Mouse (Mus musculus): Measurements from ENCODE around the gene Ddx21. TPM values are rescaled to one million over a fixed set of nuclear protein-coding genes. Genes with fewer than 3 reads are reported as not detected.

Ddx21 gene
- polyA plus RNA-seq, 1 experiment, result 39.8 TPM

DNA sequence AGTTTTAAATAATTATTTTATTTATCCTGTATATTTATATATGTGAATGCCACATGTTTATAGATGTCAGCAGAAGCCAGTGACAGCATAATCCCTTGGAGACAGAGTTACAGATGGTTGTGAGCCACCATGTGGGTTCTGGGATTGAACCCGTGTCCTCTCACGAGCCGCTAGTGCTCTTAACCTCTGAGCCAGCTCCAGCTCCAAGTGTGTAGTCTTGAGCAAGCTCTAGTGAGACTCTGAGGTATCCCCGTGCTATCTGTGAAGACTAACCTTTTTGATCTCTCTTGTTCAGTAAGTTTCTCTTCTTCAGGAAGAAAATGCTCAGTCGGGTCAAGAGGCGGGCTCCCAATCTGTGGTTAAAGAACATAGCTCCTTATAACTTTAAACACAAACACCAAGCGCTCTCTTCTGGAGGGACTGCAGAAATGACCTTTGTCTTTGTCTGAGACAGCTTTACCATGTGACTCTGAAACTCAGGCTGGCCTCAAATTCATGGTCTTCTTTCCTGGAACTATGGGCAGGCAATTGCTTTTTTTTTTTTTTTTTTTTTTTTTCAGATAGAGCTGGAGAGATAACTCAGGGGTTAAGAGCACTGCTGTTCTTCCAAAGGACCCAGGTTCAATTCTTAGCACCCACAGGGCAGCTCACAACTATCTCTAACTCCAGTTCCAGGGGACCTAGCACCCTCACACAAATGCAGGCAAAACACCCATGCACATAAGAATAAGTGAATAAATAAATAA lies 31.8 kb downstream of the Ddx21 start:
- no peaks in the 10 kb centered on the region for H3K27me3 ChIP-seq (replicated peaks)
- peaks cover 11% of the 10 kb centered on the region for H3K4me1 ChIP-seq
- H3K9me3 ChIP-seq, result no peaks in the 10 kb centered on the region
- TF ChIP-seq FLI1 (IDR thresholded peaks at IDR 0.05; ENCODE audit: low read length), result no peak
- TF ChIP-seq GATA1 (IDR thresholded peaks at IDR 0.05; ENCODE audit: borderline replicate concordance, low read length), result no peak
- H3K36me3 ChIP-seq (replicated peaks; ENCODE audit: low read length), result peaks cover 84% of the 10 kb centered on the region
- no peak overlapping the region for H3K4me3 ChIP-seq (replicated peaks)

GRCm38 (mm10) chr10:62568861-62569260 lies 33.2 kb downstream of the Ddx21 start:
- TF ChIP-seq GATA1 (IDR thresholded peaks at IDR 0.05; ENCODE audit: borderline replicate concordance, low read length), result no peak
- no peak for TF ChIP-seq FLI1 (IDR thresholded peaks at IDR 0.05; ENCODE audit: low read length)
- Histone ChIP-seq H3K4me1 (peaks cover 4% of the 10 kb centered on the region; the same call in 1 of the 2 replicates), H3K36me3 (replicated peaks; ENCODE audit: low read length) (peaks cover 83% of the 10 kb centered on the region), H3K4me3 (replicated peaks) (no peak overlapping the region), H3K9me3 (no peaks in the 10 kb centered on the region), H3K27me3 (replicated peaks) (no peaks in the 10 kb centered on the region)

- Histone ChIP-seq H3K27me3 (replicated peaks) (no peaks in the 10 kb centered on the region), H3K4me3 (replicated peaks) (no peak overlapping the region), H3K4me1 (peaks cover 33% of the 10 kb centered on the region), H3K9me3 (no peaks in the 10 kb centered on the region), H3K36me3 (replicated peaks; ENCODE audit: low read length) (peaks cover 64% of the 10 kb centered on the region)
- TF ChIP-seq GATA1 (IDR thresholded peaks at IDR 0.05; ENCODE audit: borderline replicate concordance, low read length) (no peak), FLI1 (IDR thresholded peaks at IDR 0.05; ENCODE audit: low read length) (no peak)
Measured at GRCm38 (mm10) chr10:62557736-62558135, 44.3 kb downstream of the Ddx21 start.

GRCm38 (mm10) chr10:62556558-62556901 lies 45.6 kb downstream of the Ddx21 start:
- Histone ChIP-seq H3K4me1 (peaks cover 36% of the 10 kb centered on the region), H3K36me3 (replicated peaks; ENCODE audit: low read length) (peaks cover 52% of the 10 kb centered on the region), H3K4me3 (replicated peaks) (no peak overlapping the region), H3K9me3 (no peaks in the 10 kb centered on the region), H3K27me3 (replicated peaks) (no peaks in the 10 kb centered on the region)
- no peak for TF ChIP-seq GATA1 (IDR thresholded peaks at IDR 0.05; ENCODE audit: borderline replicate concordance, low read length)
- no peak for TF ChIP-seq FLI1 (IDR thresholded peaks at IDR 0.05; ENCODE audit: low read length)

DNA sequence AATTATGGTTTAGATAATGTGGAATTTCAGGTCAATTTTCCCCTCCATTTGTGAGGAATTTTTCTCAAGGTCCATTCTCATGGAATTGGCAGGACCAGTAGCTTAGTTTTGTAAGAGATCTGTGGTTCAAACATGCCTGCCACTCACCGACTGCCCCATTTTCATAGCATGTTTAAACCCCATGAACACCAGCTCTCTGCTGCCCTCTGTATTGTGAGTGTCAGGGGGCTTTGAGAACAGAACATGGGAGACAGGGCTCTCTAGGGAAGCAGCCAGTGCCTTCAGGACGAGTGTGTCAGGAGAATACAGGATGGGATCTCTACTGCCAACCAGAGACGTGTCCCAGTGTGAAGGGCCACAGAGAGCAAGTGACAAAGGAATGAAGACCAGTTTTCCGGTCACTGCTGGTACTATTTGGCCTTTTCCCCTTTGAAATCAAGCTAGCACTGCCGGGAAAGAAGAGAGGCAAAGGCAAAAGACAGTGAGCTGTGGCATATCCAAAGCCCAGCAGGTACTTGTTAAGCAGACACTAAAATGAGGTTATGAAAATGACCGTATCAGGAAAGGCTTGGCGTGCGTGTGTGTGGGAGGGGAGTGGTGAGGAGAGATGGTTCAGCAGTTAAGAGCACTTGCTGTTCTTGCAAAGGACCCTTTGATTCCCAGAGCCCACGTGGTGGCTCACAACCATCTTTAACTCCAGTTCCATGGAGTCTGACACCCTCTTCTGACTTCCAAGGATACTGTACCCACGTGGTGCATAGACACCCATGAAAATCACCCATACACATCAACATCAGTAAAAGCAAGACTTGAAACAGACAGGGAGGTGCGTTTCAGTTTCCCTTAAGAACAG lies 46.1 kb downstream of the Ddx21 start:
- no peak for TF ChIP-seq FLI1 (IDR thresholded peaks at IDR 0.05; ENCODE audit: low read length)
- TF ChIP-seq GATA1 (IDR thresholded peaks at IDR 0.05; ENCODE audit: borderline replicate concordance, low read length), result no peak

GRCm38 (mm10) chr10:62553611-62554091 lies 48.4 kb downstream of the Ddx21 start:
- Histone ChIP-seq H3K4me1 (peaks cover 56% of the 10 kb centered on the region), H3K36me3 (replicated peaks; ENCODE audit: low read length) (peaks cover 24% of the 10 kb centered on the region), H3K4me3 (replicated peaks) (peak overlapping the region; percentile 72), H3K27me3 (replicated peaks) (no peaks in the 10 kb centered on the region), H3K9me3 (no peaks in the 10 kb centered on the region)
- TF ChIP-seq GATA1 (IDR thresholded peaks at IDR 0.05; ENCODE audit: borderline replicate concordance, low read length) (no peak), FLI1 (IDR thresholded peaks at IDR 0.05; ENCODE audit: low read length) (no peak)

More for the DNA sequence above, 46.1 kb downstream of the Ddx21 start:
- Histone ChIP-seq H3K4me1 (peaks cover 37% of the 10 kb centered on the region), H3K9me3 (no peaks in the 10 kb centered on the region), H3K36me3 (replicated peaks; ENCODE audit: low read length) (peaks cover 47% of the 10 kb centered on the region), H3K27me3 (replicated peaks) (no peaks in the 10 kb centered on the region), H3K4me3 (replicated peaks) (peak overlapping the region; percentile 23)

DNA sequence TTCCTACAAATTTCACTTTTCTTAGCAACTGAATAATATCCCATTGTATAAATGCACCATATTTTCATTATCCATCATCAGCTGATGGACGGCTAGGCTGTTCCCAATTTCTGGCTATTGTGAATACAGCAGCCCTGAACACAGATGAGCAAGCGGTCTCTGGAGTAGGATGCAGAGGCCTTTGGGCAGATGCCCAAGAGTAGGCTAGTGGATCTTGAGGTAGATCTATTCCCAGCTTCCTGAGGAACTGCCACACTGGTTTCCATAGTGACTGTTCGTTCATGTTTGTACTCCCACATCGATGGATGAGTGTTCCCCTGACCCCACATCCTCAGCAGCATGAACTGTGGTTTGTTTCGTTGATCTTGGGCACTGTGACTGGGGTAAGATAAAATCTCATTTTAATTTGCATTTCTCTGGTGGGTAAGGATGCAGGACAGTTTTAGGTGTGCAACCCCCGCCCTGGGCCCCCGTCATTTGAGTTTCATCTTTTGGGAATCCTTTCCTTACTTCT lies 51.2 kb downstream of the Ddx21 start:
- H3K36me3 ChIP-seq (replicated peaks; ENCODE audit: low read length), result peaks cover 3% of the 10 kb centered on the region
- H3K4me3 ChIP-seq (replicated peaks), result no peak overlapping the region
- TF ChIP-seq GATA1 (IDR thresholded peaks at IDR 0.05; ENCODE audit: borderline replicate concordance, low read length), result no peak
- no peak for TF ChIP-seq FLI1 (IDR thresholded peaks at IDR 0.05; ENCODE audit: low read length)
- no peaks in the 10 kb centered on the region for H3K9me3 ChIP-seq
- no peaks in the 10 kb centered on the region for H3K27me3 ChIP-seq (replicated peaks)
- H3K4me1 ChIP-seq, result peaks cover 59% of the 10 kb centered on the region

GRCm38 (mm10) chr10:62549523-62550166 lies 52.4 kb downstream of the Ddx21 start:
- TF ChIP-seq GATA1 (IDR thresholded peaks at IDR 0.05; ENCODE audit: borderline replicate concordance, low read length) (no peak), FLI1 (IDR thresholded peaks at IDR 0.05; ENCODE audit: low read length) (no peak)
- Histone ChIP-seq H3K4me3 (replicated peaks) (peak overlapping the region; percentile 88), H3K27me3 (replicated peaks) (no peaks in the 10 kb centered on the region), H3K9me3 (no peaks in the 10 kb centered on the region), H3K4me1 (peaks cover 68% of the 10 kb centered on the region), H3K36me3 (replicated peaks; ENCODE audit: low read length) (no peaks in the 10 kb centered on the region)

GRCm38 (mm10) chr10:62546441-62546840 lies 55.6 kb downstream of the Ddx21 start:
- TF ChIP-seq GATA1 (IDR thresholded peaks at IDR 0.05; ENCODE audit: borderline replicate concordance, low read length) (no peak), FLI1 (IDR thresholded peaks at IDR 0.05; ENCODE audit: low read length) (no peak)
- H3K27me3 ChIP-seq (replicated peaks), result no peaks in the 10 kb centered on the region
- H3K9me3 ChIP-seq, result no peaks in the 10 kb centered on the region
- H3K36me3 ChIP-seq (replicated peaks; ENCODE audit: low read length), result no peaks in the 10 kb centered on the region
- peaks cover 73% of the 10 kb centered on the region for H3K4me1 ChIP-seq
- H3K4me3 ChIP-seq (replicated peaks), result no peak overlapping the region
